Comparison of ENCODE assay signal across 14 mouse cellular contexts in the genomic region with DNA sequence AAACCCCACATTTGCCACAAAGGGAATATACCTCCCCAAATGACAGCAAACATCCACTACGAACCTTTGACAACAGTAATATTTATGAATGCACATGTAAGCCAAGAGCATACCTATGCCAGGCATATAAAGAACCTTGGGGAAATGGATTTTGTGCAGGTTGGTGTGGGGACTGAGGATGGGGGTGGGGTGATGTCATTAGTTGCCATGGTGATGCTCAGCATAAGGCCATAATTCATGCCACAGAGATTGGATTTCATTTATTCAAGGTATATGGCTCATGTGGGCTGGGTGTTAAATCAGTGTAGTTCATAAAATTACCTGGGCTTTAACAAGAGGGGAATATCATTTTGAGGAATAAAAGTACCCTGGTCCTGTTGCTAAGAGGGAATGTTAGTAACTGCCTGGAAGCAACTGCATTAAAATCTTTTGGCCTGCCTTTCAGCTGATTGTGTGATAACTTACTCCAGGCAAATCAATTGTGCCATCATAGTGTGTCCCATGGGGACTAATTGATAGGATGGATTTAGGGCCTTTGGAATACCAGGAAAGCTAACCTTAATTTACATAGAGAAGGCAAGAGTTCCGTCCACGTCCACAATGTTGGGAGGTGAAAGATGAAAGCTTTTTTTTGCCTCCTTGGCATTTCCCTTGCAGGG.
DNase-seq lines count a peak whose midpoint lies in the region; ATAC-seq and TF ChIP-seq lines count a peak whose summit lies in the region.
"Had no signal": no experiment of that assay in that cellular context is flagged by ENCODE, and none has a peak within 500 bp of the region (broad histone marks: within the 10 kb centered on the region; RNA-seq: fewer than 3 reads in every experiment).

No protein-coding gene starts in this region.

- H3K4me2 ChIP-seq in embryonic facial prominence, embryonic 11.5 days (ENCODE audit: low read depth, low read length): no peak overlapping the region
- H3K4me2 ChIP-seq in embryonic facial prominence, embryonic 14.5 days (ENCODE audit: low read depth, low read length): no peak overlapping the region
- no peak overlapping the region for H3K4me2 ChIP-seq in hindbrain, embryonic 15.5 days
- H3K4me2 ChIP-seq in midbrain, embryonic 16.5 days (ENCODE audit: low read length): no peak overlapping the region
- H3K4me2 ChIP-seq in intestine, postnatal 0 days (replicated peaks; ENCODE audit: low read depth): no peak overlapping the region
- H3K4me2 ChIP-seq in heart, embryonic 12.5 days: no peak overlapping the region
- H3K4me2 ChIP-seq: liver, embryonic 12.5 days; lung, embryonic 14.5 days had no signal

- 79% methylated on average over 3 of the region's 3 CpGs for WGBS in embryonic facial prominence, embryonic 11.5 days
- 85% methylated on average over 3 of the region's 3 CpGs for WGBS in embryonic facial prominence, embryonic 10.5 days
- WGBS in embryonic facial prominence, embryonic 14.5 days: 65% methylated on average over 3 of the region's 3 CpGs
- 44% methylated on average over 3 of the region's 3 CpGs for WGBS in hindbrain, embryonic 15.5 days
- WGBS in midbrain, embryonic 16.5 days: 52% methylated on average over 3 of the region's 3 CpGs
- 72% methylated on average over 3 of the region's 3 CpGs for WGBS in intestine, postnatal 0 days
- 73% methylated on average over 3 of the region's 3 CpGs for WGBS in heart, embryonic 12.5 days

- no peaks in the 10 kb centered on the region for H3K9me3 ChIP-seq in embryonic facial prominence, embryonic 11.5 days (replicated peaks; ENCODE audit: control insufficient read depth, low read length)
- H3K9me3 ChIP-seq in embryonic facial prominence, embryonic 10.5 days: no peaks in the 10 kb centered on the region
- peaks cover 1% of the 10 kb centered on the region; the same call in 1 of the 2 replicates for H3K9me3 ChIP-seq in embryonic facial prominence, embryonic 14.5 days (ENCODE audit: control insufficient read depth, low read length)
- no peaks in the 10 kb centered on the region for H3K9me3 ChIP-seq in hindbrain, embryonic 15.5 days
- H3K9me3 ChIP-seq in midbrain, embryonic 16.5 days (replicated peaks; ENCODE audit: control insufficient read depth, low read length, poor library complexity, severe bottlenecking): no peaks in the 10 kb centered on the region; the same call in 1 of the 2 replicates
- no peaks in the 10 kb centered on the region for H3K9me3 ChIP-seq in intestine, postnatal 0 days (ENCODE audit: control insufficient read depth)
- no peaks in the 10 kb centered on the region for H3K9me3 ChIP-seq in heart, embryonic 12.5 days (replicated peaks)
- H3K9me3 ChIP-seq: liver, embryonic 12.5 days had no signal

- H3K27ac ChIP-seq in embryonic facial prominence, embryonic 11.5 days (replicated peaks; ENCODE audit: low read depth, low read length): no peak overlapping the region
- H3K27ac ChIP-seq in embryonic facial prominence, embryonic 10.5 days (replicated peaks): no peak overlapping the region
- H3K27ac ChIP-seq in embryonic facial prominence, embryonic 14.5 days (replicated peaks; ENCODE audit: low read depth, low read length): no peak overlapping the region
- H3K27ac ChIP-seq in hindbrain, embryonic 15.5 days (replicated peaks): peak overlapping the region; percentile 62
- H3K27ac ChIP-seq in midbrain, embryonic 16.5 days (ENCODE audit: low read length): peak overlapping the region; percentile 54; the same call in 1 of the 2 replicates
- H3K27ac ChIP-seq in intestine, postnatal 0 days (ENCODE audit: low read depth, low read length): no peak overlapping the region
- H3K27ac ChIP-seq in layer of hippocampus, adult 2 months: no peak overlapping the region
- no peak overlapping the region for H3K27ac ChIP-seq in heart, embryonic 12.5 days (ENCODE audit: poor library complexity, severe bottlenecking)
- H3K27ac ChIP-seq: liver, embryonic 12.5 days had no signal

- no peak overlapping the region for H3K4me3 ChIP-seq in embryonic facial prominence, embryonic 11.5 days (ENCODE audit: low read depth, low read length)
- no peak overlapping the region for H3K4me3 ChIP-seq in embryonic facial prominence, embryonic 10.5 days
- no peak overlapping the region for H3K4me3 ChIP-seq in embryonic facial prominence, embryonic 14.5 days (ENCODE audit: low read depth, low read length)
- no peak overlapping the region for H3K4me3 ChIP-seq in hindbrain, embryonic 15.5 days
- H3K4me3 ChIP-seq in midbrain, embryonic 16.5 days (ENCODE audit: low read depth, low read length): no peak overlapping the region
- H3K4me3 ChIP-seq in intestine, postnatal 0 days (ENCODE audit: low read depth, low read length): no peak overlapping the region
- no peak overlapping the region for H3K4me3 ChIP-seq in layer of hippocampus, adult 2 months
- H3K4me3 ChIP-seq in heart, embryonic 12.5 days: no peak overlapping the region
- H3K4me3 ChIP-seq: liver, embryonic 12.5 days had no signal

- H3K36me3 ChIP-seq in embryonic facial prominence, embryonic 11.5 days (replicated peaks; ENCODE audit: control insufficient read depth, insufficient read depth, low read depth, low read length): no peaks in the 10 kb centered on the region
- H3K36me3 ChIP-seq in embryonic facial prominence, embryonic 10.5 days (replicated peaks): no peaks in the 10 kb centered on the region
- H3K36me3 ChIP-seq in embryonic facial prominence, embryonic 14.5 days (ENCODE audit: control insufficient read depth, insufficient read depth, low read length): no peaks in the 10 kb centered on the region
- H3K36me3 ChIP-seq in hindbrain, embryonic 15.5 days: no peaks in the 10 kb centered on the region
- no peaks in the 10 kb centered on the region for H3K36me3 ChIP-seq in midbrain, embryonic 16.5 days (ENCODE audit: control insufficient read depth, insufficient read depth, low read length)
- no peaks in the 10 kb centered on the region for H3K36me3 ChIP-seq in intestine, postnatal 0 days (ENCODE audit: control insufficient read depth, insufficient read depth)
- H3K36me3 ChIP-seq in heart, embryonic 12.5 days: no peaks in the 10 kb centered on the region
- H3K36me3 ChIP-seq: liver, embryonic 12.5 days had no signal

- ATAC-seq in embryonic facial prominence, embryonic 11.5 days (replicated peaks; ENCODE audit: insufficient number of reproducible peaks, low FRiP score, low TSS enrichment, low read depth): 0 out of 2 replicates have a peak, but pooled peaks have one; percentile 29
- peak; percentile 63 for ATAC-seq in embryonic facial prominence, embryonic 14.5 days (ENCODE audit: low read depth)
- ATAC-seq in hindbrain, embryonic 15.5 days (ENCODE audit: low FRiP score, low read depth): peak; percentile 84
- ATAC-seq in midbrain, embryonic 16.5 days: peak; percentile 82
- no peak for ATAC-seq in intestine, postnatal 0 days
- ATAC-seq in heart, embryonic 12.5 days (ENCODE audit: insufficient number of reproducible peaks, low FRiP score): no peak
- ATAC-seq: liver, embryonic 12.5 days had no signal

- TF ChIP-seq CTCF in intestine, postnatal 0 days (IDR thresholded peaks at IDR 0.05; ENCODE audit: low read depth): no peak
- TF ChIP-seq CTCF in layer of hippocampus, adult 2 months (conservative IDR thresholded peaks at IDR 0.05): no peak

- no peaks in the 10 kb centered on the region for H3K4me1 ChIP-seq in embryonic facial prominence, embryonic 11.5 days (ENCODE audit: control insufficient read depth, insufficient read depth, low read length)
- 0 out of 2 replicates have a peak, but pooled peaks cover 3% of the 10 kb centered on the region for H3K4me1 ChIP-seq in embryonic facial prominence, embryonic 10.5 days
- no peaks in the 10 kb centered on the region for H3K4me1 ChIP-seq in embryonic facial prominence, embryonic 14.5 days (ENCODE audit: control insufficient read depth, insufficient read depth, low read length)
- H3K4me1 ChIP-seq in hindbrain, embryonic 15.5 days (replicated peaks): peaks cover 20% of the 10 kb centered on the region
- peaks cover 11% of the 10 kb centered on the region for H3K4me1 ChIP-seq in midbrain, embryonic 16.5 days (ENCODE audit: control insufficient read depth, insufficient read depth, low read length)
- no peaks in the 10 kb centered on the region for H3K4me1 ChIP-seq in intestine, postnatal 0 days (replicated peaks; ENCODE audit: control insufficient read depth, insufficient read depth, low read length)
- no peaks in the 10 kb centered on the region for H3K4me1 ChIP-seq in heart, embryonic 12.5 days (replicated peaks)
- H3K4me1 ChIP-seq: liver, embryonic 12.5 days had no signal

- no peak overlapping the region for H3K9ac ChIP-seq in embryonic facial prominence, embryonic 11.5 days (replicated peaks; ENCODE audit: low read length)
- H3K9ac ChIP-seq in embryonic facial prominence, embryonic 14.5 days (ENCODE audit: low read depth, low read length): no peak overlapping the region
- no peak overlapping the region for H3K9ac ChIP-seq in hindbrain, embryonic 15.5 days
- H3K9ac ChIP-seq in midbrain, embryonic 16.5 days (ENCODE audit: low read depth, low read length): no peak overlapping the region
- no peak overlapping the region for H3K9ac ChIP-seq in intestine, postnatal 0 days (ENCODE audit: low read depth, low read length)
- H3K9ac ChIP-seq in heart, embryonic 12.5 days: no peak overlapping the region
- H3K9ac ChIP-seq: liver, embryonic 12.5 days; lung, embryonic 14.5 days had no signal

- no peaks in the 10 kb centered on the region for H3K27me3 ChIP-seq in embryonic facial prominence, embryonic 11.5 days (ENCODE audit: control insufficient read depth, insufficient read depth, low read length)
- H3K27me3 ChIP-seq in embryonic facial prominence, embryonic 10.5 days (replicated peaks; ENCODE audit: low read depth, poor library complexity, severe bottlenecking): no peaks in the 10 kb centered on the region
- no peaks in the 10 kb centered on the region for H3K27me3 ChIP-seq in embryonic facial prominence, embryonic 14.5 days (replicated peaks; ENCODE audit: control insufficient read depth, insufficient read depth, low read length)
- no peaks in the 10 kb centered on the region for H3K27me3 ChIP-seq in hindbrain, embryonic 15.5 days
- H3K27me3 ChIP-seq in midbrain, embryonic 16.5 days (ENCODE audit: control insufficient read depth, insufficient read depth, low read depth, low read length): no peaks in the 10 kb centered on the region
- H3K27me3 ChIP-seq in intestine, postnatal 0 days (replicated peaks; ENCODE audit: control insufficient read depth, insufficient read depth, low read length): no peaks in the 10 kb centered on the region
- no peaks in the 10 kb centered on the region for H3K27me3 ChIP-seq in heart, embryonic 12.5 days (replicated peaks)
- H3K27me3 ChIP-seq: liver, embryonic 12.5 days had no signal

- no peak for DNase-seq in embryonic facial prominence, embryonic 11.5 days (ENCODE audit: low spot score)
- DNase-seq in embryonic facial prominence, embryonic 10.5 days (ENCODE audit: low spot score): no peak
- DNase-seq in embryonic facial prominence, embryonic 14.5 days (ENCODE audit: low spot score): no peak
- no peak for DNase-seq in layer of hippocampus, adult 2 months (ENCODE audit: low spot score in 2 of 2)
- DNase-seq: cerebellum, adult 11 months; kidney, adult 8-10 months; left cerebral cortex, postnatal 4 days; lung, embryonic 14.5 days; lung, postnatal 4 days had no signal

Comparison
In these comparisons a context has a peak if more than half of its experiments do, and no peak if none do; other contexts are left out.
1. ATAC-seq: peak in embryonic facial prominence, embryonic 11.5 days (single experiment), embryonic facial prominence, embryonic 14.5 days (single experiment), hindbrain, embryonic 15.5 days (single experiment) and midbrain, embryonic 16.5 days (single experiment); none in intestine, postnatal 0 days (single experiment) and heart, embryonic 12.5 days (single experiment).
2. H3K27ac ChIP-seq: peak in hindbrain, embryonic 15.5 days (single experiment) and midbrain, embryonic 16.5 days (single experiment); none in embryonic facial prominence, embryonic 11.5 days (single experiment), embryonic facial prominence, embryonic 10.5 days (single experiment), embryonic facial prominence, embryonic 14.5 days (single experiment), intestine, postnatal 0 days (single experiment), layer of hippocampus, adult 2 months (single experiment) and heart, embryonic 12.5 days (single experiment).